Mouse (Mus musculus): Measurements from ENCODE around the gene Dgkg.

- no peak for TF ChIP-seq CTCF (IDR thresholded peaks at IDR 0.05; ENCODE audit: insufficient read depth, low read depth, low read length)
- TF ChIP-seq POLR2A (IDR thresholded peaks at IDR 0.05; ENCODE audit: insufficient read depth, low read depth, low read length): no peak
Measured at GRCm38 (mm10) chr16:22653817-22654476, 3.1 kb downstream of the Dgkg start.

Measured in olfactory bulb, adult 2 months (tissue).